Mouse (Mus musculus) 3134 (cell line): ENCODE results near the gene Rsbn1l.

Experiments
- DNase-seq: peaks from one replicate; pipeline ENCODE4 v3.0.0-alpha.2; 2011; ENCODE audit warnings: low spot score; ENCODE audit not compliant: insufficient read length; ENCODE audit errors: extremely low read depth

Rsbn1l gene

DNA sequence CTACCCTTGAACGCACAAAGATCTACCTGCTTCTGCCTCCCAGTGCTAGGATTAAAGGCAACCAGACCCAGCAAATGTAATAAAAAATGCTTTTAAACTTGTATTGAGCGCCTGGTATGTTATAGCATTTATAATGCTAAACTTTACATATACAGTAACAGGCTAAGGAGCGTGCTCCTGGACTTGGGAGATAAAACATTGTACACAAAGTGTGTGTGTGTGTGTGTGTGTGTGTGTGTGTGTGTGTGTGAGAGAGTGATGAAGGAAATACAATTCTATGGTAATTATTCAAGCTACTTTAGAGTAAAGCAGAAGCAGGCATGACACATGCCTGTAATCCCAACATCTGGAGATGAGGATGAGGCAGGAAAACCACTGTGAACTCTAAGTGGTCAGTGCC, at the start of gene Rsbn1l:
Rsbn1l (minus strand) TSS at position 101 of the 400 bp plus-strand sequence.
- DNase-seq: no peak

DNA sequence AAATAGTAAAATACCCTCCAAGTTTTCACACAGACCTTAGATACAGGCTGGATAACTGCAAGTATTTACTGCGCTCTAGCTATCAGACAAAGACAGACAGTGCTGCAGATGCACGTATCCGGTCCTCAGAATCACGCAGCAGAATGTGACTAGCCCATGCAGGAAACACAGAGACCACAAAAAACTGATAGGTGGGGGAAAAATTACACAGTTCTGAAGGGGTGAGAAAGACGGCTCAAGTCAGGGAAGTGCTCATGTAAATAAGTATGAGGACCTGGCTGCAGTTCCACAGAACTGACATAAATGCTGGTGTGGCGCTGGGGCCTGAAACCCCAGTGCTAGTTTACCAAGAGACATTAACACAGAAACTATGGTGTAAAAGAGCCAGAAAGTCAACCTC, 46.5 kb upstream of the Rsbn1l start:
- DNase-seq: no peak

GRCm38 (mm10) chr5:21001622-21002315, 45.6 kb upstream of the Rsbn1l start:
- no peak for DNase-seq

- no peak for DNase-seq
These were observed 42.2 kb upstream of the Rsbn1l start for GRCm38 (mm10) chr5:20998427-20998826.

DNA sequence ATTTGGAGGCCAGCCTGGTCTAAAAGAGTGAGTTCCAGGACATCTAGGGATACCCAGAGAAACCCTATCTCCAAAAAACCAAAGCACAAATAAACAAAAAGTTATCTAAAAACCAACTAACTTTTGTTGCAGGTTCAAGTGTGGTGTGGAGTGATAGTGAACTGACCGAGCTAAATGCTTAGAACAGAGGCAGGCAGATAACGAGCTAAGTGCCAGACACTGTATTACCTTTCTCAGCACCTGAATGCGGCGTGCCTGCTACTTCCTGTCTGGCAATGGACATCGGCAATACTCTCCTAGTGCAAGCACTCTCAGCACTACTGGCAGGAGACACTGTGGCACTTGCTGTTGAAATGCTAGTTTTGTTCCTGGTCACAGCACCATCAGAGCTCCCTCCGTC, 41.4 kb upstream of the Rsbn1l start:
- no peak for DNase-seq

DNA sequence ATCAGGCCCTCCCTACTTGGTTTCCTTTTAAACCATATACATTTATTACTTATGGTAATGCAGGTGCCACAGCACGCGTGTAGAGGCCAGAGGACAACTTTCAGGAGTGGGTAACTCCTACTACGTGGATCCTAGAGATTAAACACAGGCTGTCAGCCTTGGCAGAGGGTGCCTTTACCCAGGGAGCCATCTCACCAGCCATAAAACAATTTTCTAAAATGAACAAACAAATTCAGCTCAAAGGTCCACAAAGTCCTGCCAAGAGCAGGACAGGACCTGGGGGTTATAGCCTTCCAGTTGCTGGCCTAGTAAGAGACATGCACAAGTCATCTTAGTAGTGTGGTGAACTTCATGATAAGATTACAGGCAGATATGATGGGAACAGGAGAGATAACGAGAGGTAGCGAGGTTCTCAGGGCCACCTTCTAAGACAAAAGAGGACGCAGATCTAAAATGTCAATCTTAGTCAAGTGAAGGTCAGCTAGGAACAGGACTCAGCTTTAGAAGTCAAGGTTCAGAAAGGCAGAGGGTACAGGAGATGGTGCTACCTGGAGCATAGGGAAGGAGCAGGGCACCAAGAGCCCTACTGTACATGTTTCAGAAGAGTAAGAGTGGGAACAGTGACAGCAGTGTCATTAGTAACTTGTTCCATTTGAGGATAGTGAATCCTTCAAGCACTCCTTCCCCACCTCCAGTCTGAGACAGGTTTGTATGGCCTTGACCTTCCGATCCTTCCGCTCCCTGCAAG, 34.0 kb upstream of the Rsbn1l start:
- no peak for DNase-seq

DNA sequence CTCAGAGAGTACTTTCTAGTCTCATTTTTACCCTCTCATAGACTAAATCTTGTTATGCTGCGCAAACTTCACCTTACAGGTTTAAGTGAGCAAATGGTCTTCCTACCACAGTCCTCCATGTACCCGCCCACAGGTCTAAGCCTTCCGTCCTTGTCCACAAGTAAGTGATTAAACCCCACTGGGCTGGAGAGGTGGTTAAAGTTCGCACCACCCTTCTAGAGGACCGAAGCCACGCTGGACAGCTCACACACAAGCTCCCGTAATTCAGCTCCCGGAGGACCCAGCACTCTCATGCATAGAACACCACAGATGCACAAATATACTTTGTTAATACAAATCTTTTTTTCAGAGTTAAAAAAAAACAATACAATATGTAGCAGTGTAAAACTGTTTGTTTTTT, 30.1 kb upstream of the Rsbn1l start:
- DNase-seq: no peak

- no peak for DNase-seq
These were observed 27.3 kb upstream of the Rsbn1l start for GRCm38 (mm10) chr5:20983505-20983904.

GRCm38 (mm10) chr5:20974690-20975089, 18.5 kb upstream of the Rsbn1l start:
- no peak for DNase-seq

DNA sequence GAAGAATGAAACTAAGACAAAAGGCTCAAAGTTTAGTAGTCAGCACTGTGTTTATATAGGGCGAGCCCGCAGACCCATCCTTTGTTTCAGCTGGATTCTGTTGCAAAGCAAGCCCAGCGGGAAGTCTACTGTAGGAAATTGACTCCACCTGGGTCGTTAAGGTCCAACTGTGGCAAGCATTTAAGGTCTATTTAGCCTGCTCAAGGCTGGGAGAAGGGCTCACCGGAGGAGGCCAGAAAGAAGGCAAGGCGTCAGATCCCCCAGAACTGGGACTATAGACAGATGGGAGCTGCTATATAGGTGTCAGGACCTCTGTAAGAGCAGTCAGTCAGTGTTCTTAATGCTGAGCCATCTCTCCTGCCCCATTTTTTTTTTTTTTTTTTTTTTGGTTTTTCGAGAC, 17.8 kb upstream of the Rsbn1l start:
- no peak for DNase-seq

DNA sequence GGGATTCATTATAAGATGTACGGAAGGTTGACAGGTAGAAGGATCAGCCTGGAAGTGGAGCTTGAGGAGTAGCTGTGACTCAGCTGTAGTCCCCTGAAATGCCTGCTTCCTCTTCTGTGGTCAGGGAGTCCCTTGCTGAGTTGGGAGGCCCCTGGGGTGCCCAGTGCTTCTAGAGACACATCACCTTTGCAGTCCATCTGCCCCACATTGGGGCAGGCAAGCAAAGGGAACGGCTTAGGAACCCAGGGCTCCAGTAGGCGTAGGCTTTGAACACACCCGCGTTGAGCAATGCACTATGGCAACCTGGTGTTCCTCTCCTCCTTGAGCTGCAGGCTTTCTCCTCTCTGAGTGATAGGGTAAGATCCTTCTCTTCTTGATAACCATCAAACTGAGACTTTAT, 16.9 kb upstream of the Rsbn1l start:
- DNase-seq: no peak

GRCm38 (mm10) chr5:20968963-20969362, 12.8 kb upstream of the Rsbn1l start:
- no peak for DNase-seq

DNA sequence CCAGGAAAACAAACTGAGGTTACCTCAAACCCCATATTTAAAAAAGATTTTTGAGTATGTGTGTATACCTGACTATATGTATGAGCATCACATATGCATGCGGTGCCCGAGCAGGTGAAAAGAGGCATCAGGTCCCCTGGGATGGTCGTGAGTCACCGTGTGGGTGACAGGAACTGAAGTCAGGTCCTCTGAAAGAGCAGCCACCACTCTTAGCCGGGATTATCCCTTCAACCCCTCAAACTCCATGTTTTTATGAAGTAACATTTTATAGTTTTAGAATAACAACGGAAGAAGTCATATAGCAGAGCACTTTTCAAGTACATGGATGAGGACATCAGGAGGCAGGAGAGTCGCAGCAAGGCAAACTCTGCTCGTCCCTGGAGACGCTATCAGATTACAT, 12.3 kb upstream of the Rsbn1l start:
- no peak for DNase-seq

DNA sequence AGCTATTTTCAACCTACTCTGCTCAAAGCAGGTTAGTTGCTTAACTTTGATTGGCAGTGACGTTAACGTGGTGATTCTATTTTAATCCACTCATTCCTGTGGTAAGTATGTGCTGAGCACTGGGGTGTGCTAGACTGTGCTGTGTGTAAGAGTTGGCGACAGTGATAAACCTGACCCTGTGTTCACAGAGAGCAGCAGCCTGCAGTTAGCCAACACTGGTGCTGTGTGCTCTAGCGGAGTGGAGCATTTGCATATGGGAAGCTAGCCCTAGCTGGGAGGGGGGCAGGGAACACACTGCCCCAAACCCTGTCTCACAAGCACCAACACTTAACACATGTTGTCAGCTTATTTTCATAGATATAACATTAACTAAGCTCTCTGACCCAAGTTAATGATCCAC, 11.7 kb upstream of the Rsbn1l start:
- DNase-seq: no peak

GRCm38 (mm10) chr5:20964446-20964845, 8.2 kb upstream of the Rsbn1l start:
- DNase-seq: no peak

GRCm38 (mm10) chr5:20963295-20963694, 7.1 kb upstream of the Rsbn1l start:
- no peak for DNase-seq

GRCm38 (mm10) chr5:20960927-20961326, 4.7 kb upstream of the Rsbn1l start:
- no peak for DNase-seq

GRCm38 (mm10) chr5:20955114-20955835, 923 bp downstream of the Rsbn1l start:
- DNase-seq: no peak

- no peak for DNase-seq
These were observed 3.8 kb downstream of the Rsbn1l start for GRCm38 (mm10) chr5:20952337-20952925.

- peak; percentile 94 for DNase-seq
These were observed 4.4 kb downstream of the Rsbn1l start for GRCm38 (mm10) chr5:20951666-20952281.
